Mouse (Mus musculus): ENCODE data around the gene Gm28171.
"Not testable (repeated sequence)": the region's sequence is repeated elsewhere in the genome, so short reads cannot be mapped to it uniquely, and the experiment has no call there.

Gm28171 gene

DNA sequence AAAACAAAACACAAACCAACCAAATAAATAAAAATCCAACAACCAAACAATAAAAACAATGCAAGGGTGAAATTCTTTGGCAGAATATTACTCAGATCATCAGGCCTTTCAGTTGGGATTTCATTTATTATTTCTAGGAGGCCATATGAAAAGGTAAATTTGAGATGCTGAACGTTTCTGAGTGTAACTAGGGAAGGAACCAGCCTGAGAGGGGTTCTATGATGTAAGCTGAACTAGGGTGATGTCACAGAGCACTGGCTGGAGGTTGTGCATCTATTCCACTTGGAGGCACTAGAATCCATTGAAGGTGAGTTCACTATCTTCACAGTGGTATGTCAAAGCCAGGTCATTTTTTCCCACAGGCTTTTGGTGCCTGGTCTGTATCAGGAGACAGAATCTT lies at the start of gene Gm28171:
Gene Gm28171, plus strand, starts transcription at position 301 of the 400 bp plus-strand sequence.
- not testable (repeated sequence) for DNase-seq
